Mouse (Mus musculus) cerebellum, adult (tissue): Measurements from ENCODE around the gene Fibp.
A peak's percentile ranks its signal among the peaks of the same experiment; 100 is the strongest.

Source experiments
- ATAC-seq: cut with Nextera tagmentation; 2 replicates; pipeline ENCODE4 v1.9.2; 2017; ENCODE audit warnings: mild to moderate bottlenecking, moderate library complexity, mixed read lengths; ENCODE audit not compliant: insufficient number of reproducible peaks, low FRiP score, low TSS enrichment

Gene Fibp

GRCm38 (mm10) chr19:5430408-5430807 is 30.0 kb upstream of the Fibp start:
- no peak for ATAC-seq

- no peak for ATAC-seq
Observed at GRCm38 (mm10) chr19:5431911-5432464, 28.4 kb upstream of the Fibp start.

- ATAC-seq, result no peak
Observed at GRCm38 (mm10) chr19:5432992-5433852, 27.2 kb upstream of the Fibp start.

DNA sequence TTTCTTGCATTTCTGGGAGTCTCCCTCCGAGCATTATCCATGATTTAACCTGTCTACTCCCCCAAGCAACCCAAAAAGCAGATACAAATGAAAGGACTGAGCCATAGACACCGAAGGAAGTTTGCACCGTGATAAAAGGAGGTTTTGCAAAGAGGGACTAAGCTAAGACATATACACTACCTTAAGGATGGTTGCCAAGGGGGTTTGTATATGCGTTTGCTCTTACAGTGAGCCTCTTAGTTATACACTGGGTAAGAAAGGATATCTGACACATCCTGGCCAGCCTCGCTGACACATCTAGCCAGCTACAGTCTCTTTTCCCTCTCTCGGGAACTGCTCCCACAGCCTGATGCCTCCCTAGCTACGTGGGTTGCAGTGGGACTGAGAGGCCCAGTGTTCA is 26.5 kb upstream of the Fibp start:
- ATAC-seq, result no peak

GRCm38 (mm10) chr19:5444371-5444908 is 16.0 kb upstream of the Fibp start:
- no peak for ATAC-seq

- no peak for ATAC-seq
Observed at GRCm38 (mm10) chr19:5444954-5445353, 15.5 kb upstream of the Fibp start.

DNA sequence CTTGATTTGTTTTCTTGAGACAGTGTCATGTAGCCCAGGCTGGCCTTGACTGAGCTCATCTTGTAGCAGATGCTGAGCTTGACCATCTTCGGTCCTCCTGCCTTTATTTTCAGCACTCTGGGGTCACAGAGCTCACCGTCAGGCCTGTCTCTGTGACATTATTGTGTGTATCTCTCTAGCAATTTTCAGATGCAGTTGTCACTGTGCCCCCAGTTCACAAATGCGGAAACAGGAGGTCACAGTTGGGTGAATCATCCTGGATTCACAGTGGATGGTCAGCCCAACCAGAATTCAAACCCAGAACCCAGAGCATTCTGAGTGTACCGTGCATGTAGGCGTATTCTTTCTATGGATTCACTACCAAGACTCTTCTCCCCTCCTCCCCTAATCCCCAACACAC is 14.7 kb upstream of the Fibp start:
- ATAC-seq, result no peak

DNA sequence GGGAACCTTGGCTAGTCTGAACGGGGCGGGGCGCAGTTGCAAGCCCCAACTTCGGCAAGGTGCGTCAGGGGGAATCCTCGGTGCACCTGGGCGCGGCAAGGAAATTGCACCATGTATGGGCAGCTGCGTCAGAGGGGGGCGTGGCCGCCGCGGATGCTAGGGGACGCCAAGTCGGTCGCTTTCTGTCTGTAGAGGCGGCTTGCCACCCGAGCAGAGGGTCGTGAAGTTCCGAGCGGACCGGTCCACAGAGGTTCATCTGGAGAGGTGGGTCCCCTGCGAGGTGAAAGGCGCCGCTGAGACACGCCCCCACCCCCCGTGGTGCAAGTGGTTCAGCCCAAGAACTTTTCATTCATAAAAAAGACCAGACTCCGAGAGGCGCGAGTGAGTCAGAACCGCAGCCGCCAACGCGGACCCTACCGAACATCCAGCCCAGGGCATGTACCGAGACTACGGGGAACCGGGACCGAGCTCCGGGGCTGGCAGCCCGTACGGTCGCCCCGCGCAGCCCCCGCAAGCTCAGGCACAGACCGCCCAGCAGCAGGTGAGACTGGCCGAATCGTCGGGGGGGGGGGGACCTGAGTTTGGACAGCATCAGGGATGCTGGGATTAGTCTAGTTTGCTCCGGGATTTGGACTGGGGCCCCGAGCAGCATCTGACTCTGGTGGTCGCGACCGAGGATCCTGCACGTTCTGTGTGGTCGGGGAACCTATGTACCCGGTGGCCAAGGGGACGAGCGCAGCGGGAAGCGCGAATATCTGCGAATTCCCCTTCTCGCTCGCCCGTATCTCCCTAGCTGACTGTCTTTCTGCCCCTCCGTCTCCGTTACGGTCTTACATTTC is 12.7 kb upstream of the Fibp start, which contains the start of gene Fosl1:
Gene Fosl1, plus strand, starts transcription at position 33 of the 839 bp plus-strand sequence.
- ATAC-seq, result 0 out of 2 replicates have a peak, but pooled peaks have one; percentile 3

- no peak for ATAC-seq
Observed at GRCm38 (mm10) chr19:5448354-5449150, 11.9 kb upstream of the Fibp start.

- ATAC-seq, result no peak
Observed at GRCm38 (mm10) chr19:5449673-5450072, 10.7 kb upstream of the Fibp start.

DNA sequence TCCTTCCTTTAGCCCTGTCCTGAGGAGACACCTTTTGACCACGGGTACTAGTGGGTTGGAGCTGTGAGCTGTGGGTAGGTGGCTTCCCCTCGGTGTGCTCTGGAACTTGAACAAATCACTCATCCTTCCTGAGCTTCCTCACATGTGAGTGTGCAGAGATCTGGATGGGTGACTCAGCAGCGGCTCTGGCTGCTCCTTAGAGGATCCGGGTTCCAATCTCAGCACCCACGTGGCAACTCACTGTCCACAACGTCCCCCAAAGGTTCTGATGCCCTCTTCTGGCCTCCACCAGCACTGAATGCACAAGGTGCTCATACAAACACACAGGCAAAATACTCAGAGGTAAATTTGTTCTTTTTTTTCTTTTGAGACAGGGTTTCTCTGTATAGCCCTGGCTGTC is 8.6 kb upstream of the Fibp start:
- no peak for ATAC-seq

DNA sequence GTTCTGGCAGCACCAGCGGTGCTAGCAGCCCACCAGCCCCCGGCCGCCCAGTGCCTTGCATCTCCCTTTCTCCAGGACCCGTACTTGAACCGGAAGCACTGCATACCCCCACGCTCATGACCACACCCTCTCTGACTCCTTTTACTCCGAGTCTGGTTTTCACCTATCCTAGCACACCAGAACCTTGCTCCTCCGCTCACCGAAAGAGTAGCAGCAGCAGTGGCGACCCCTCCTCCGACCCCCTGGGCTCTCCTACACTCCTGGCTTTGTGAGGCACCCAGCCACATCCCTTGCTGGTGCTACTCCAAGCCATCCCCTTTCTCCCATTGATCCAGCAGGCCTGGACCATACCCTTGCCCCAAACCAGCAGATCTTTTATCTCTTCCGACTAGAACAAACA is 5.4 kb upstream of the Fibp start:
- ATAC-seq, result no peak

GRCm38 (mm10) chr19:5455568-5455967 is 4.8 kb upstream of the Fibp start:
- ATAC-seq, result no peak

GRCm38 (mm10) chr19:5456241-5456921 is 4.0 kb upstream of the Fibp start:
- no peak for ATAC-seq

DNA sequence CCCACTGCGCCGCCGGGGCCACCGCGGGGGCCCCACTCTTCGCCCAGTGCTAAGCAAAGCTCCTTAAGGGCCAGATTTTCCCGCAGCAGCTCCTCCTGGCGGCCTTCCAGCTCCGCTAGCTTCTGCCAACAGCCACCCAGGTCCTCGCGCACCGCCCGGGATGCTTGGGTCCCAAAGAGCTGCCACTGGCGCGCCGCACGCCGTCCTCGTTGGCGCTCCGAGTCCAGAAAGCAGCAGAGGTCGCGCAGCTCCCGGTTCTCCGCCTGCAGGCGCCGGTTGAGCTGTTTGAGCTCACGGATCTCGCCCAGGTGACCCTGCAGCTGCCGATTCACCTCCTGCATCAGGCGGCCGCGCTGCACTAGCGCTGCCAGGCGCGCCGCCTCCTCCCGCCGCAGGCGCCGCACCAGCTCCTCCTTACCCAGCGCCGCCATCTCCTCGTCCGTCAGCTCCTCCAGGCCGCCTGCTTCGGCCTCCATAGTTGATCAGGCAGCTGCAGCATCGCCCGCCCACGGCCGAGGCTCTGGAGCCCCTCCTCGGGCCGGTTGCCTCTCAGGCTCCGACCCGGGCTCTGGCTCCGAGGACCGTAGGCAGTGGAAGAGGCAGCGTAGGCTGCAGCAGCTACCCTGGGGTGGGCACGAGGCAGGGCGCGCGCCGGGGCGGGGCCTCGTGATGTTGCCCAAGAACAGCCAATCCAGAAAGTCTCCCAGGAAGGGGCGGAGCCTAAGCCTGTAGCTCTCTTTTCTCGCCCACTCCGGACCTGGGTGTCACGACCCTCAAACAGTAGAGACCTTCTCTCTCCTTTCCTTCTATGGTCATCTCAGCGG is 3.3 kb upstream of the Fibp start:
- ATAC-seq, result peak; percentile 84

- ATAC-seq, result no peak
Observed at GRCm38 (mm10) chr19:5457746-5458442, 2.5 kb upstream of the Fibp start, which contains the start of gene Ccdc85b. Gene Ccdc85b, minus strand, starts transcription at chr19:5457894.

GRCm38 (mm10) chr19:5459019-5459418 is 1.4 kb upstream of the Fibp start:
- ATAC-seq, result no peak

- no peak for ATAC-seq
Observed at GRCm38 (mm10) chr19:5459896-5460295, 519 bp upstream of the Fibp start.
